Mouse (Mus musculus) midbrain, embryonic 10.5 days (tissue): ENCODE data around the gene Rtl10. TPM values are rescaled to one million over a fixed set of nuclear protein-coding genes. Genes with fewer than 3 reads are reported as not detected.
"Not testable (repeated sequence)": the region's sequence is repeated elsewhere in the genome, so short reads cannot be mapped to it uniquely, and the experiment has no call there.

Experiments
- DNase-seq: peaks from one replicate; pipeline ENCODE4 v3.0.0-alpha.2; 2017; ENCODE audit warnings: low spot score
- H3K27ac ChIP-seq: fragments of 300-500 bp; sonication (generic); replicated peaks from 2 replicates; pipeline ENCODE4 v1.5.1; 2016; ENCODE audit warnings: mild to moderate bottlenecking
- H3K27me3 ChIP-seq: fragments of 300-500 bp; sonication (generic); 2 replicates; pipeline ENCODE4 v1.6.1; 2016; ENCODE audit warnings: low read depth, mild to moderate bottlenecking; ENCODE audit not compliant: poor library complexity, severe bottlenecking
- H3K36me3 ChIP-seq: fragments of 300-500 bp; sonication (generic); 2 replicates; pipeline ENCODE4 v1.6.1; 2016; ENCODE audit warnings: mild to moderate bottlenecking, moderate library complexity
- H3K4me1 ChIP-seq: fragments of 300-500 bp; sonication (generic); 2 replicates; pipeline ENCODE4 v1.6.1; 2016
- H3K4me3 ChIP-seq: fragments of 300-500 bp; sonication (generic); 2 replicates; pipeline ENCODE4 v1.5.1; 2016; ENCODE audit warnings: mild to moderate bottlenecking, moderate library complexity
- H3K9me3 ChIP-seq: fragments of 300-500 bp; sonication (generic); replicated peaks from 2 replicates; pipeline ENCODE4 v1.6.1; 2016; ENCODE audit warnings: mild to moderate bottlenecking
- WGBS: fragments of 180-500 bp; shearing (Covaris S2); methylation state at CpG from one replicate; pipeline ENCODE4 v1.1.7; 2016; 5-methylcytosine and 5-hydroxymethylcytosine counted together
- polyA plus RNA-seq: library from polyadenylated mRNA; unstranded; fragments of >200 nt; fragmentation: Nextera tagmentation; extraction: Ambion mirVana; gene quantifications from 2 replicates; pipeline ENCODE4 v1.2.1, GENCODE M21; 2016

Gene Rtl10
- polyA plus RNA-seq, 1 experiment from 2014 or later: 2.4 TPM

GRCm38 (mm10) chr16:18523563-18524245, 25.0 kb downstream of the Rtl10 start:
- no peak overlapping the region for H3K4me3 ChIP-seq
- no peak for DNase-seq
- H3K9me3 ChIP-seq: no peaks in the 10 kb centered on the region
- no peaks in the 10 kb centered on the region for H3K27me3 ChIP-seq
- no peak overlapping the region for H3K27ac ChIP-seq
- no peaks in the 10 kb centered on the region for H3K4me1 ChIP-seq
- H3K36me3 ChIP-seq: no peaks in the 10 kb centered on the region
- 92% methylated on average over 8 of the region's 8 CpGs for WGBS

GRCm38 (mm10) chr16:18528656-18529055, 30.0 kb downstream of the Rtl10 start:
- Histone ChIP-seq H3K9me3 (peaks cover 8% of the 10 kb centered on the region), H3K27me3 (no peaks in the 10 kb centered on the region), H3K4me3 (no peak overlapping the region), H3K27ac (no peak overlapping the region), H3K4me1 (no peaks in the 10 kb centered on the region), H3K36me3 (no peaks in the 10 kb centered on the region)
- DNase-seq: no peak
- WGBS: 84% methylated on average over 5 of the region's 5 CpGs

DNA sequence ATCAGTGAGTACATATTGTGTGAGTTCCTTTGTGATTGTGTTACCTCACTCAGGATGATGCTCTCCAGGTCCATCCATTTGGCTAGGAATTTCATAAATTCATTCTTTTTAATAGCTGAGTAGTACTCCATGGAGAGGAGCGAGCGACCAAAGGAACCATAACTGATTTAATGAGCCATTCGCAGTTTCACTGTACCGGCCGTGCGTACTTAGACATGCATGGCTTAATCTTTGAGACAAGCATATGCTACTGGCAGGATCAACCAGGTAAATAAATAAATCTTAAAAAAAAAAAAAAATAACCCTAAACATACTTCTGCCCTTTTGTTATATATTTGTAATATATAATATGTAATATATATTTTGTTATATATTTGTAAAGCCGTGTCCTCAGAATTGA, 34.4 kb downstream of the Rtl10 start:
- H3K27ac ChIP-seq, H3K27me3 ChIP-seq, H3K4me1 ChIP-seq, H3K36me3 ChIP-seq, H3K9me3 ChIP-seq, H3K4me3 ChIP-seq, DNase-seq: not testable (repeated sequence)
- 92% methylated on average over 7 of the region's 7 CpGs for WGBS

- H3K9me3 ChIP-seq: no peaks in the 10 kb centered on the region
- no peaks in the 10 kb centered on the region for H3K36me3 ChIP-seq
- H3K27me3 ChIP-seq: no peaks in the 10 kb centered on the region
- no peak overlapping the region for H3K4me3 ChIP-seq
- H3K4me1 ChIP-seq: 0 out of 2 replicates have a peak, but pooled peaks cover 5% of the 10 kb centered on the region
- WGBS: 83% methylated on average over 3 of the region's 3 CpGs
- no peak overlapping the region for H3K27ac ChIP-seq
- DNase-seq: no peak
Measured at GRCm38 (mm10) chr16:18537407-18537990, 38.8 kb downstream of the Rtl10 start.

DNA sequence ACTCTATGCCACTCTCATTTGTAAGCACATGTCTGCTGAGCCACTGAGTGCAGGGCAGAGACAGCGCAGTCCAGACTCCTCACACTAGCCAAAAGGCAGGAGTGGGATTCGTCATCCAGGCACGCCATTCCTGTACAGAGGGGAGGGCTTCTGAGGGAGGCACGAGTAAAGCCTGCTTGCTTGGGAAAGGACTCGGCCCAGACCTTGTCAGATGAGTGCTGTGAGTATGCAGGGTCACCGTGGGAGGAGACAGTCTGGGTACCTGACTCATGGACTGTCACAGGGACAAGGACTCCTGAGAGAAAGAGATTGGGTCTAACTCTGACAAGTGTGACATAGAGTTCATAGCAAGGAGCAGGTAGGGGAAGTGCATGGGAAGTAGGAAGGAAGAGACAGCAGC, 40.6 kb downstream of the Rtl10 start:
- DNase-seq: no peak
- Histone ChIP-seq H3K9me3 (no peaks in the 10 kb centered on the region), H3K27me3 (no peaks in the 10 kb centered on the region), H3K27ac (no peak overlapping the region), H3K4me1 (peaks cover 7% of the 10 kb centered on the region; the same call in 1 of the 2 replicates), H3K36me3 (no peaks in the 10 kb centered on the region), H3K4me3 (no peak overlapping the region)
- 85% methylated on average over 6 of the region's 6 CpGs for WGBS

GRCm38 (mm10) chr16:18543151-18543829, 44.6 kb downstream of the Rtl10 start:
- no peak overlapping the region; the same call in 1 of the 2 replicates for H3K27ac ChIP-seq
- H3K4me3 ChIP-seq: no peak overlapping the region
- H3K36me3 ChIP-seq: no peaks in the 10 kb centered on the region
- no peaks in the 10 kb centered on the region for H3K27me3 ChIP-seq
- DNase-seq: no peak
- peaks cover 7% of the 10 kb centered on the region; the same call in 1 of the 2 replicates for H3K4me1 ChIP-seq
- WGBS: 73% methylated on average over 8 of the region's 8 CpGs
- no peaks in the 10 kb centered on the region for H3K9me3 ChIP-seq

DNA sequence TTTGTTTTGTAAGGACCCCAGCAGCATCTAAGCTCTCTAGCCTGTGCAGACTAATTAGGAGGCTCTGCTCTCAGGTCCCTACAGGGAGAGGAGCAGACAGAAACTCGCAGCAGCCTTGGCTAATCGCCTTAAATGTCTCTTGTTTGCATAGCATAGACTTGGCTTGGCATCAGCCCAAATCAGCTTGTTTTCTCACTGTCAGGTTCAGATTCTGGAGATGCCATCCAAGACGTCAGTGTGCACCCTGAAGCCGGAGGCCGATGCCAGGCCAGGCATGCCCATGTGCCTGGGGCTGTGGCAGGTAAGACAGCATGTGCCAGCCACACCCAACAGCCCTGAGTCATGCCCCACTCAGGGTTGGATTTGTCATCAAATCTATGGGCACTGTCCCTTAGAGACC, 49.2 kb downstream of the Rtl10 start:
- Histone ChIP-seq H3K36me3 (no peaks in the 10 kb centered on the region), H3K4me1 (peaks cover 19% of the 10 kb centered on the region), H3K4me3 (no peak overlapping the region), H3K9me3 (no peaks in the 10 kb centered on the region), H3K27me3 (peaks cover 5% of the 10 kb centered on the region; the same call in 1 of the 2 replicates), H3K27ac (no peak overlapping the region)
- WGBS: 85% methylated on average over 5 of the region's 5 CpGs
- DNase-seq: no peak

Other genes with a start within 250 kb of the Rtl10 start
- 1.9 and 2.2 TPM in 2 replicates for gene Gm49776, start 240.6 kb upstream of the Rtl10 start, polyA plus RNA-seq
- 46.1 and 47.6 TPM in 2 replicates for gene Dgcr8, start 209.7 kb upstream of the Rtl10 start, polyA plus RNA-seq
- 40.1 and 45.2 TPM in 2 replicates for gene Tango2, start 150.8 kb upstream of the Rtl10 start, polyA plus RNA-seq
- gene Arvcf, start 150.7 kb upstream of the Rtl10 start, polyA plus RNA-seq: 110 and 133 TPM in 2 replicates
- 30.6 and 30.7 TPM in 2 replicates for gene Txnrd2, start 72.5 kb upstream of the Rtl10 start, polyA plus RNA-seq
- gene Comt, start 72.0 kb upstream of the Rtl10 start, polyA plus RNA-seq: 62.0 and 66.0 TPM in 2 replicates
- gene Gnb1l, start 188 bp upstream of the Rtl10 start, polyA plus RNA-seq: 13.3 and 16.0 TPM in 2 replicates
- 0.97 and 1.7 TPM in 2 replicates for gene Tbx1, start 91.8 kb downstream of the Rtl10 start, polyA plus RNA-seq
- 4.5 and 4.6 TPM in 2 replicates for gene Gp1bb, start 123.5 kb downstream of the Rtl10 start, polyA plus RNA-seq
- gene Gm49601, start 127.5 kb downstream of the Rtl10 start, polyA plus RNA-seq: 3.7 and 5.8 TPM in 2 replicates
- 31.2 and 42.8 TPM in 2 replicates for gene Sept5, start 131.1 kb downstream of the Rtl10 start, polyA plus RNA-seq